Mouse (Mus musculus) liver, embryonic 14.5 days (tissue): ENCODE results near the gene 4931428F04Rik.

Source experiments
- CTCF ChIP-seq: IDR thresholded peaks from 2 replicates; pipeline ENCODE4 v1.5.1; 2016; ENCODE audit warnings: antibody characterized with exemption, low read depth, control low read depth
- EP300 ChIP-seq: IDR thresholded peaks from 2 replicates; pipeline ENCODE4 v1.6.1; 2016; ENCODE audit warnings: antibody characterized with exemption, low read depth

DNA sequence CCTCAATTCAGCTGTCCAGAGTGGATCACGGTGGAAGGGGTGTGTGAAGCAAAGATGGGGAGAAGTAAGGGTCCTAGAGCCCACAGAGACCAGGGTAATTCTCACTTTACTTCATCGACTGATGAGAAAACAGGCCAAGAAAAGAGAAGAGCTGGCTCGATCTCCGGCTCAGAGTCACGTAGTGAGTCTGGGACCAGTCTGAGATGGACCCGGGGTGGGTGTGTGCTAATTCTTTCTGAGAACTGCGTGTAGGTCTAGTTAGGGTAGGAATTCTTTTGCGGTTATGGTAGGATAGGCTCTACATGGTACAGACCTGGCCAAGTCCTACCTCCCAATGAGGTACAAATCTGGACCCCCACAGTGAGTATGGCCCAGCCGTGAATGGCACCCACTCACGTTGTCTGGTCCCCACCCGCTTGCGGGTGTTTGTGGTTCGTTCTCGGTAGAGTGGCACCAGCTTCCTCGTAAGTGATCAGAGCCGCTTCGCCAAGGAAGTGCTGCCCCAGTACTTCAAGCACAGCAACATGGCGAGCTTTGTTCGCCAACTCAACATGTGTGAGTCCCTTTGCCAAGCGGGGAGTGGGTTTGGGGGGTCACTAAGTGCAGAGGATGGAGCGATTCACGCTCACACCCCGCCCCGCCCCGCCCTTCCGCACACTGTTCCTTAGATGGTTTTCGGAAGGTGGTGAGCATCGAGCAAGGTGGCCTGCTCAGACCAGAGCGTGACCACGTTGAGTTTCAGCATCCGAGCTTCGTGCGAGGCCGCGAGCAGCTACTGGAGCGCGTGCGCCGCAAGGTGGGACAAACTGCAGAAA lies 19.4 kb downstream of the 4931428F04Rik start:
- TF ChIP-seq EP300 (no peak), CTCF (no peak)
